Mouse (Mus musculus): ENCODE results near the gene Tmem59l. TPM values are rescaled to one million over a fixed set of nuclear protein-coding genes. Genes with fewer than 3 reads are reported as not detected.

Gene Tmem59l
- 27.0 and 29.2 TPM in 2 replicates for polyA plus RNA-seq (2016; fragmentation: Nextera tagmentation; extraction: Ambion mirVana)

DNA sequence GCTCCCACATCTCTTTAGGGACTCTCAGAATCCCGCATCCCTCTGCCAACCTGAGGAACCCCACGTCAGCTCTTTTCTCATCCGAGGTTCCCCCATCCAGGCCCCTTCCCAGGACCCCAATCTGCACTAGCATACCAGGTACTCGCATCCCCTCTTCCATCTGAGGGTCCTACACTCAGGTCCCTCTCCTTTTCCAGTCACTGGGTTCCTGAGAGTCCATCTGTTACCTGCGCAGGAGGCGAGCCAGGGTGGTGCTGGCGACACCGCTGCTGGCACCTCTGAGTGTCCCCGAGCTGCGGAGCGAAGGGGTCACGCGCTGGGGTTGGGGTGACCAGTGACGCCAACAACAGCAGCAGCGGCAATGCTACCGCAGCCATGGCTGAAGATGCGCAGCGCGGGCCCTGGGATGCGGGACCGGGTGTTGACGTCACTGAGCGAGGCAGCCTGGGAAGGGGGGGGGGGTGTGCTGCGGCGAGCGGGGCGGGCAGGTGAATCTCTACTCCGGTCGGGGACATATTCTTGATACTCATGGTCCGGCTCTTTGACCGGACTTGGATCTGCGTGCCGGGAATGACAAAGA lies at the start of gene Tmem59l:
Gene Tmem59l, minus strand, starts transcription at position 418 of the 580 bp plus-strand sequence.
- Histone ChIP-seq H3K4me1 (peaks cover 33% of the 10 kb centered on the region), H3K9me3 (replicated peaks) (no peaks in the 10 kb centered on the region), H3K4me2 (replicated peaks) (peak within 1 kb of the TSS; percentile 70), H3K36me3 (no peaks in the 10 kb centered on the region), H3K9ac (peak within 1 kb of the TSS; percentile 69), H3K4me3 (peak within 1 kb of the TSS; percentile 45), H3K27me3 (peaks cover 99% of the 10 kb centered on the region), H3K27ac (no peak within 1 kb of the TSS)
- ATAC-seq (ENCODE audit: low FRiP score) = peak; percentile 51; the same call in 1 of the 2 replicates
- 3% methylated on average over 33 of the region's 33 CpGs for WGBS

DNA sequence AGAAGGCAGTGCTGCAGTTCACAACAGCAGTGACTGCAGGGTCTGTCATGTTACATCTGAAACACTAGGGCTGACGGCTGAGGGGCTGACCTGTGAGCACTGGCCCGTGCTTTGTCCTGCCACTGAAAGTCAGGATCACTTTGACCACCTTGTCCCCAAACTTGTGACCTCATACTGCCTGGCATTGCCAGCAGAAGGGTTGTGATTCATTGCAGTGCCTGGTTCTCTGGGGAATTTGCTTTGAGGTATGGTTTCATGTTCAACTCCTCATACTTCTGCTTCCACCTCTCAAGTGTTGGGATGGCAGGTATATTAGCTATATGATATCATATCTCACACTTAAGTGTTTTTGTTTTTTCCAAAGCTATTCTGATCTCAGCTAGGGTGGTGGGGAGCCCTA lies 48.5 kb upstream of the Tmem59l start:
- ATAC-seq (ENCODE audit: low FRiP score) = no peak
- H3K4me3 ChIP-seq = no peak overlapping the region

DNA sequence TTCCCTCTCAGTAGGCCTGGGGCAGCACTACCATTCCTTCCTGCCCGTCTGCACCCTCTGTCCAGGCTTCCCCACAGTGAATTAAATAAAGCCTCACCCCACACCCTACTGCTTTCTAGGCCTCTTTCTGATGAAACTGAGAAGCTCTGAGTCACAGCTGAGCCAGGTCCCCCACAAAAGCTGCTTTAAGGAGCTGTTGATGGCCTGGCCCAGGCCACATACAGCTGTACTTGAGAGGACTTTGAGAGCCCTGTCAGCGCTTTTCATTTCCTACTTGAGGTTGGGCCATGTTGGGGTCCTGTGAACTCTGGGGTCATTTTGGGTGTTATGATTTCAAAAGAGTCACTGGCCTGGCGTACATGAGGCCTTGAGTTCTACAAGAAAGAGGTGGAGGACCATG lies 48.1 kb upstream of the Tmem59l start:
- H3K4me1 ChIP-seq = peaks cover 7% of the 10 kb centered on the region
- H3K27ac ChIP-seq = no peak overlapping the region
- no peaks in the 10 kb centered on the region for H3K27me3 ChIP-seq
- 89% methylated on average over 3 of the region's 3 CpGs for WGBS
- H3K36me3 ChIP-seq = peaks cover 65% of the 10 kb centered on the region
- H3K9me3 ChIP-seq (replicated peaks) = no peaks in the 10 kb centered on the region
- no peak for ATAC-seq (ENCODE audit: low FRiP score)
- H3K4me2 ChIP-seq (replicated peaks) = no peak overlapping the region
- H3K9ac ChIP-seq = no peak overlapping the region
- no peak overlapping the region for H3K4me3 ChIP-seq

More for the DNA sequence above, 48.5 kb upstream of the Tmem59l start:
- H3K9me3 ChIP-seq (replicated peaks) = no peaks in the 10 kb centered on the region
- no peaks in the 10 kb centered on the region for H3K27me3 ChIP-seq
- H3K36me3 ChIP-seq = peaks cover 62% of the 10 kb centered on the region
- H3K4me2 ChIP-seq (replicated peaks) = no peak overlapping the region
- no peak overlapping the region for H3K27ac ChIP-seq
- 82% methylated on average over 2 of the region's 2 CpGs for WGBS
- no peak overlapping the region for H3K9ac ChIP-seq
- H3K4me1 ChIP-seq = peaks cover 12% of the 10 kb centered on the region

DNA sequence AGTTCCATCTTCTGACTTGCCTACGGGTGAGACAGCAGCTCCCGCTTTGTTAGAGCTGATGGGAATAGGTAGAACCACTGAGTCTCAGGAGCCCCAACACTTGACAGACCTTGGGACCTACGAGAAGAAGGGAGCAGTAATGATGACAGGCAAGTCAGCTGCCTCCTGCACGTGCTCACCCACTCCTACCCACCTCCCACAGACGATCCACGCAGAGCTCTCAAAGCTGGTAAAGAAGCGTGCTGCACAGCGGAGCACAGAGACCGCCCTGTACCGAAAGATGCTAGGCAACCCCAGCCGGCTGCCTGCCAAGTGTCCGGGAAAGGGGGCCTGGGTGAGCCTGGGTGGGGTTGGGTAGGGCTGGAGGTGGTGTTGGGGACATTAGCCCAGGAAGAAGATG lies 47.1 kb upstream of the Tmem59l start:
- Histone ChIP-seq H3K4me1 (peaks cover 13% of the 10 kb centered on the region), H3K27ac (no peak overlapping the region), H3K9me3 (replicated peaks) (no peaks in the 10 kb centered on the region), H3K27me3 (no peaks in the 10 kb centered on the region), H3K4me2 (replicated peaks) (no peak overlapping the region), H3K9ac (no peak overlapping the region), H3K4me3 (no peak overlapping the region), H3K36me3 (peaks cover 72% of the 10 kb centered on the region)
- no peak for ATAC-seq (ENCODE audit: low FRiP score)
- WGBS = 96% methylated on average over 12 of the region's 12 CpGs

DNA sequence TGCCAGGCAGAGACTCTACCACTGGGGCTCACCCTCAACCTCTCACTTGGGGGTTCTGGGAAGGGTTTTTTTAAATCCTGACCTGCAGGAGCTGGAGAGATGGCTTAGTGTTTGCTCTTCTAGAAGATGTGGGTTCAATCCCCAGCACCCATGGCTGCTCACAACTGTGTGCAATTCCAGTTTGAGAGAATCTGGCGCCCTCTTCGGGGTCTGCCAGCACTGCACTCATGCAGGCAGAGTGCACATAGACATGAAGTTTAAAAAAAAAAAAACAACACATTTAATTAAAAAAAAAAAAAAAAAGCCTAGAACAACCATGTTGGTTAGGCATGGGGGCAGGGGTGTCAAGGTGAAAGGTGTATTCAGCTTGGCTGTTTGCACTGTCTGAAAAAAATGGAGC lies 43.2 kb upstream of the Tmem59l start:
- no peak overlapping the region for H3K4me2 ChIP-seq (replicated peaks)
- ATAC-seq (ENCODE audit: low FRiP score) = no peak
- no peak overlapping the region for H3K27ac ChIP-seq
- H3K4me1 ChIP-seq = peaks cover 28% of the 10 kb centered on the region
- no peaks in the 10 kb centered on the region for H3K9me3 ChIP-seq (replicated peaks)
- peaks cover 56% of the 10 kb centered on the region for H3K36me3 ChIP-seq
- WGBS = 88% methylated on average over 2 of the region's 2 CpGs
- H3K4me3 ChIP-seq = no peak overlapping the region
- H3K9ac ChIP-seq = no peak overlapping the region
- H3K27me3 ChIP-seq = no peaks in the 10 kb centered on the region

DNA sequence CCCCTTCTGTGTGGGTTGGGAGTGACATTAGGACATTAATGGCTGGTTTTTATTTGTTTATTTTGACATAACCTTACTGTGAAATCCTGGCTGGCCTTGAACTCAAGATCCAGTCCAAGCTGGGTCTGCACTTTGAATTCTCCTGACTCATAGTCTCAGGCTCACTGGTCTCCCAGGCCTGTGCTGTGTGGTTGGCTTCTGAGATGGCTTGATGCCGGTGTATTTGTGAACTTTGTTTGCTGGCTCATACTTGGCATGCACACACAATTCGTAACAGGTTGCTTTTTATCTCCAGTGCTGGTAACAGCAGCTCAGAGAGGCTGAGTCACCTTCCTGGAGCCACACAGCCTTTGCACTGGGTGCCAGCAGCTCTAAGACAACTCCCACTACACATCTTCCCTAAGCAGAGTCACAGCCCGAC lies 42.6 kb upstream of the Tmem59l start:
- Histone ChIP-seq H3K4me2 (replicated peaks) (no peak overlapping the region), H3K9ac (no peak overlapping the region; the same call in 1 of the 2 replicates), H3K36me3 (peaks cover 51% of the 10 kb centered on the region), H3K27ac (no peak overlapping the region), H3K27me3 (no peaks in the 10 kb centered on the region), H3K9me3 (replicated peaks) (no peaks in the 10 kb centered on the region), H3K4me1 (peaks cover 28% of the 10 kb centered on the region), H3K4me3 (no peak overlapping the region)
- ATAC-seq (ENCODE audit: low FRiP score) = no peak
- 97% methylated on average over 3 of the region's 3 CpGs for WGBS

DNA sequence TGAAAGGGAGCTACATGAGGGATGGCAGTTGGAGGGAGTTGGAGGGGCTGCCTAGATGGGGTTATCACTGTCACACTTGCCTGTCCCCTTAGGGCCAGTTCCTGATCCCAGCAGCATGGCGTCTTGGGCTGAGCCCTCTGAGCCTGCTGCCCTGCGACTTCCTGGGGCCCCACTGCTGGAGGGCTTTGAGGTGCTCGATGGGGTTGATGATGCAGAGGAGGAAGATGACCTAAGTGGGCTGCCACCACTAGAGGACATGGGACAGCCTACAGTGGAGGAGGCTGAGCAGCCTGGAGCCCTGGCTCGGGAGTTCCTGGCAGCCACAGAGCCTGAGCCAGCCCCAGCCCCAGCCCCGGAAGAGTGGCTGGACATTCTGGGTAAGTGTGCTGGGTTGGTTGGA lies 42.1 kb upstream of the Tmem59l start:
- H3K27me3 ChIP-seq = no peaks in the 10 kb centered on the region
- no peaks in the 10 kb centered on the region for H3K9me3 ChIP-seq (replicated peaks)
- H3K4me2 ChIP-seq (replicated peaks) = no peak overlapping the region
- no peak overlapping the region; the same call in 1 of the 2 replicates for H3K9ac ChIP-seq
- peaks cover 46% of the 10 kb centered on the region for H3K36me3 ChIP-seq
- WGBS = 89% methylated on average over 5 of the region's 5 CpGs
- peaks cover 28% of the 10 kb centered on the region for H3K4me1 ChIP-seq
- H3K27ac ChIP-seq = no peak overlapping the region
- ATAC-seq (ENCODE audit: low FRiP score) = no peak
- H3K4me3 ChIP-seq = no peak overlapping the region

DNA sequence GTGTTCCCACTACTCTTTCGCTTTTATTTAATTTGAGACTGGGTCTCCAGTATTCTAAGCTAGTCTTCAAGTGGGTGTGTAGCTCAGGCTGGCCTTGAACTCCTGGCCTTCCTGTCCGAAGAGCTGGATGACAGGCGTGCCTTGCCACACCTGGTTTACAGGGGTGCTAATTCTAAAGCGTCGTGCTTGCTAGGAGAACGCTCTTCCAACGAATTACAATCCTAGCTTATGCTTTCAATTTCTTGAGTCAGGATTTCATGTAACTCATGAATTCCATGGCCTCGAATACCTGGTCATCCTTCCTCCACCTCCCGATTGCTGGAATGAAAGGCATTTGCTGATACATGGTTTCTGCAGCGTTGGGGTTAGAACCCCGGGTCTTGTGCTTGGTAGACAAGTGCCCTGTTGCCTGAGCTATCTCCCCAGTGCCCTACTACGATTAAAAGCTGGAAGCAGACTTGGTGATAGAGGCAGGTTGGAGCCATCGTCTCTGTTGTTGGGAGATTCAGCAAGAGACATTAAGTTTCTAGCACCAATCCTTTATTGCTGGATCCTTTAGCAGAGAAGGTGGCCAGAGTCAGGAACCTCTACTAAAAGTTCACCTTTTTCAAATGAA lies 41.1 kb upstream of the Tmem59l start:
- H3K4me2 ChIP-seq (replicated peaks) = peak overlapping the region; percentile 77
- H3K9me3 ChIP-seq (replicated peaks) = no peaks in the 10 kb centered on the region
- no peaks in the 10 kb centered on the region for H3K27me3 ChIP-seq
- H3K9ac ChIP-seq = peak overlapping the region; percentile 92
- H3K36me3 ChIP-seq = peaks cover 36% of the 10 kb centered on the region
- peak overlapping the region; percentile 67 for H3K4me3 ChIP-seq
- H3K27ac ChIP-seq = peak overlapping the region; percentile 89
- peaks cover 33% of the 10 kb centered on the region for H3K4me1 ChIP-seq
- 35% methylated on average over 13 of the region's 13 CpGs for WGBS
- no peak for ATAC-seq (ENCODE audit: low FRiP score)

DNA sequence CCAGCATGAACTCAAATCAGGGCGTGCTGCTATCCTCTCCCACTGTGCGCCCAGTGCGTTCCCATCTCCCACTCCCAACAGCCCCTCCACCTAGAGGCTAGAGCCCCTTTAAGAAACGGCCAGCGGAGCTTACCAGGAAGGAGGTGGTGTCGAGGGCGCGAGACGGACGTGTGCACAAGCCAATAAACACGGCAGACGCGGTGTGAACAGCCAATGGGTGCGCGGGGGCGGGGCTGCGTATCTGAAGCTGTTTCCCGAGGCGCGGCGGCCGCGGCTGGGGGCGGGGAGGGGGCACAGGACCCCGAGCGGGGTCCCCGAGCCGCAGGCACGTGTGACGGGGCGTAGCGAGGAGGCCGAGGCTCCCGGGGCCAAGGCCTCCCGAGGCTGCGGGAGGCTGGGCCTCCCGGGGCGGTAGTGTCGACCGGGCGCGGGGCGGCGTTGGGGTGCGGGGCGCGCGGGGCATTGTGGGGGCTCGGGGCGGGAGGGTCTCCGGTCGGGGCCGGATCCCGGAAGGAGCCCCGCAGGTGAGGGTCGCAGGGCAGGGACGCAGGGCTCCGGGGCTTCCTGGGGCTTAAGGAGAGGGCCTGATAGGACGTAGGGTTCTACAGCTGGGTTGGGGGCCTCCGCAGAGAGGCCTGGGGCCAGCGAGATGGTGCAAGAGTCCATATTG lies 40.5 kb upstream of the Tmem59l start, which contains the start of the genes Fkbp8 and Kxd1:
Gene Fkbp8, plus strand, starts transcription at position 213 of the 670 bp plus-strand sequence.
Gene Kxd1, minus strand, starts transcription at position 445 of the 670 bp plus-strand sequence.
- Histone ChIP-seq H3K36me3 (peaks cover 29% of the 10 kb centered on the region), H3K4me2 (replicated peaks) (peak within 1 kb of the TSS; percentile 77), H3K4me1 (peaks cover 33% of the 10 kb centered on the region), H3K4me3 (peak within 1 kb of the TSS; percentile 67), H3K9me3 (replicated peaks) (no peaks in the 10 kb centered on the region), H3K9ac (peak within 1 kb of the TSS; percentile 92), H3K27me3 (no peaks in the 10 kb centered on the region), H3K27ac (peak within 1 kb of the TSS; percentile 89)
- under 1% methylated on average over 61 of the region's 61 CpGs for WGBS
- ATAC-seq (ENCODE audit: low FRiP score) = peak; percentile 94

DNA sequence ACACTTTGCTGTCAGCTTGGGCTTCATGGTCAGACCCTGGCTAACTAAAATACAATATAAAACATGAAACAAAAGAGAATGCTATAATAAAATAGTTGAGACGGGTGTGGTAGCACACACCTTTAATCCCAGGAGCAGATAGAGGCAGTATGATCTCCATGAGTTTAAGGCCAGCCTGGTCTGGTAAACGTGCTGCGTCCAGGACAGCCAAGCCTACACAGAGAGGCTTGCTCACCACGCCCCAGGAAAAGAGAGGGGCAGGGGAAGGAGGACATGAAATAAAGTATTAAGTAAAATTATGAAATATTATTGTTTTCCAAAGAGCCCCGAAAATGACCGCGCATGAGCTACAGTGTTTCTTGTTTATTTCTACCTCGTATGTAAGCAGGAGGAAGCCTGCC lies 40.0 kb upstream of the Tmem59l start:
- Histone ChIP-seq H3K9ac (peak overlapping the region; percentile 92), H3K27ac (peak overlapping the region; percentile 89), H3K4me1 (peaks cover 38% of the 10 kb centered on the region), H3K27me3 (no peaks in the 10 kb centered on the region), H3K9me3 (replicated peaks) (no peaks in the 10 kb centered on the region), H3K4me2 (replicated peaks) (peak overlapping the region; percentile 77), H3K4me3 (peak overlapping the region; percentile 67), H3K36me3 (peaks cover 24% of the 10 kb centered on the region)
- ATAC-seq (ENCODE audit: low FRiP score) = peak; percentile 26; the same call in 1 of the 2 replicates
- 2% methylated on average over 8 of the region's 8 CpGs for WGBS

DNA sequence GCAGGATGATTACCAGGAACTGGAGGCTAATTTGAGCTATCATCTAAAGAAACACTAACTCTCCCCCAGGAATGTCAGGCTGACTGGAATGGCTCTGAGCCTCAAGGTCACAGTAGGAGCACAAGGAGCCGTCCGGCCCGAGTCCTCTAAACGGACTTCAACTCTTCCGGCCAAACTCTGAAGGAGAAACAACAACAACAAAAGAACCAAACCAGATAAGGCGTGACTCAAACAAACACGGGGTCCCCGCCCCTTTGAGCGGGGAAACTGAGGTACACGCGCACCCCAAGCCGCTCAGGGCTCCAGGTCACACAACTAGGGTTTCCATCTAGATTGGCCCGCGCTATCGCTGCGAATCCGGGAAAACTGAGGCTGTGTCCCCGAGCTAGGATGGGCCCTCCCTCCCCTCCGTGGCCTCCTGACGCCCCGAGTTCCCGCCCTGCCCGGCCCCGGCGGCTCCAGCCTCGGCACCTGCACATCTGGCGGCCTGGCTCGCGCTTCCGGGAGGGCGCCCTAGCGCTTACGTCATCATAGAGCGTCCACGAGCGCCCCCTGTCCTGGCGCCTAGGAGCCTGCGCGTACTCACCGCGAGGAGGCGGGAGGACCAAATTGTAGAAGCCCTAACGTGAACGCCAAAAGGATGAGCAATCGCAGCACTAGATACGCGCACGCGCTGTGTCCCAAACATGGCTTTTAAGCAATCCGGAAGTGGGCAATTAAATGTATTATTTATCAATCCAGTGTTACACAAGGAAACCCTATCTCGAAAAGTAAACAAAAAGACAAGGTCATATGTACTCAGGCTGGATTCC lies 35.6 kb upstream of the Tmem59l start:
- Histone ChIP-seq H3K4me2 (replicated peaks) (peak overlapping the region; percentile 81), H3K9me3 (replicated peaks) (no peaks in the 10 kb centered on the region), H3K27ac (peak overlapping the region; percentile 89), H3K4me3 (peak overlapping the region; percentile 68), H3K27me3 (no peaks in the 10 kb centered on the region), H3K9ac (peak overlapping the region; percentile 74), H3K36me3 (peaks cover 3% of the 10 kb centered on the region; the same call in 1 of the 2 replicates), H3K4me1 (peaks cover 20% of the 10 kb centered on the region)
- under 1% methylated on average over 51 of the region's 51 CpGs for WGBS
- peak; percentile 84 for ATAC-seq (ENCODE audit: low FRiP score)

DNA sequence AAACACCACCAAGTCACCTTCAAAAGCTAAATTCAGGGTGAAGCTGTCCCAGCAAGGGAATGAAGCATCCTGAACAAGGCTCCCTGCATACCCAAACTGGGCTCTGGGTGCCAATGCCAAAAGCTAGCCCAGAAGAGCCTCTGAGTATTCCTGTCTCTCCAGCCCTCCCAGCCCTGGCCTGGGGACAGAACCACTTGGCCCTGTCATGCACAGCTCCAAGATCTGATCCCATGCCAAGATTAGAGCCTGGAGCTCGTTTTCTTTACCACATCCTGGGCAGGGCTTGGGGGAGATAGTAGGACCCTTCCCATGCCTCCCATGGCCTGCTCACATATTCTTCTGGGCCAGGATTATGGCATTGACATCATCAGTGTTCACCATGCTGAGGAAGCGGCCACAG lies 32.4 kb upstream of the Tmem59l start:
- WGBS = 88% methylated on average over 2 of the region's 2 CpGs

More for the DNA sequence above, 32.4 kb upstream of the Tmem59l start:
- Histone ChIP-seq H3K4me3 (no peak overlapping the region), H3K9me3 (replicated peaks) (no peaks in the 10 kb centered on the region), H3K4me1 (peaks cover 12% of the 10 kb centered on the region), H3K4me2 (replicated peaks) (no peak overlapping the region), H3K27ac (no peak overlapping the region), H3K9ac (no peak overlapping the region), H3K27me3 (no peaks in the 10 kb centered on the region), H3K36me3 (peaks cover 17% of the 10 kb centered on the region; the same call in 1 of the 2 replicates)
- no peak for ATAC-seq (ENCODE audit: low FRiP score)

All from hindbrain, embryonic 12.5 days (tissue).